Mouse (Mus musculus) adrenal gland, postnatal 36 days (tissue): ENCODE data around the gene Syt16. TPM values are rescaled to one million over a fixed set of nuclear protein-coding genes. Genes with fewer than 3 reads are reported as not detected.
A peak's percentile ranks its signal among the peaks of the same experiment; 100 is the strongest.

Experiments used
- DNase-seq, 2 experiments: peaks; one replicate each; pipeline ENCODE4 v3.0.0; 2021; ENCODE audit warnings: mixed read lengths in 1 of 2
- total RNA-seq, 2 experiments: library from RNA; stranded (reverse); gene quantifications; 2 replicates each; pipeline ENCODE4 v1.2.3; 2021

Syt16 gene
- total RNA-seq, 2 experiments from 2014 or later: 0.16 to 0.66 TPM

DNA sequence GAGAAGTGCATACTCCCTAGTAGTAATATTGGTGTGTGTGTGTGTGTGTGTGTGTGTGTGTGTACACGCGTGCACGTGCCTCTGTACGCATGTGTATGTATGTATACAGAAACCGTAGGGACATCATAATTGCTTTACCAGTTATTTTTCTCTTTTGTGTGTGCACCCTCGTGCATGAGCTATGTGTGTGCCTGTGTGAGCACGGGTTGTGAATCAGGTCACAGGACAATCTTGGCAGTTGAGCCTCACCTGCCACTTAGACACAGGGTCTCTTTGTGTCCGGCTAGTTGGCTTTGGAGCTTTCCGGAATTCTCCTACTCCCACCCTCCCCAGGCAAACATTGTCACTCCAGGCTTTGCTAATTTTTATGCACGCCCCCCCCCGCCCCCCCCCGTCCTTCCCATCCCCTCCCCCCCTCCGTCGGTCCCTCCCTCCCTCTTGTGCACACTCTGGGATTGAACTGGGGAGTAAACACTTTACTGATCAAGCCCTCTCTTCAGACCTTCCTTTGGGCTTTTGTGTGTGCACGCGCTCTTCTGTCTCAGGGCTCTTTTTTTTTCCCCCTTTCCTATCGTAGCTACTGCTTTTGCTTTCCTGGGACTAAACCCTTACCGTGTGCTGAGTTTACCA lies 319.0 kb downstream of the Syt16 start, which contains the start of gene Gm11042:
Gene Gm11042, minus strand, starts transcription at position 51 of the 630 bp plus-strand sequence.
- no peak for DNase-seq

DNA sequence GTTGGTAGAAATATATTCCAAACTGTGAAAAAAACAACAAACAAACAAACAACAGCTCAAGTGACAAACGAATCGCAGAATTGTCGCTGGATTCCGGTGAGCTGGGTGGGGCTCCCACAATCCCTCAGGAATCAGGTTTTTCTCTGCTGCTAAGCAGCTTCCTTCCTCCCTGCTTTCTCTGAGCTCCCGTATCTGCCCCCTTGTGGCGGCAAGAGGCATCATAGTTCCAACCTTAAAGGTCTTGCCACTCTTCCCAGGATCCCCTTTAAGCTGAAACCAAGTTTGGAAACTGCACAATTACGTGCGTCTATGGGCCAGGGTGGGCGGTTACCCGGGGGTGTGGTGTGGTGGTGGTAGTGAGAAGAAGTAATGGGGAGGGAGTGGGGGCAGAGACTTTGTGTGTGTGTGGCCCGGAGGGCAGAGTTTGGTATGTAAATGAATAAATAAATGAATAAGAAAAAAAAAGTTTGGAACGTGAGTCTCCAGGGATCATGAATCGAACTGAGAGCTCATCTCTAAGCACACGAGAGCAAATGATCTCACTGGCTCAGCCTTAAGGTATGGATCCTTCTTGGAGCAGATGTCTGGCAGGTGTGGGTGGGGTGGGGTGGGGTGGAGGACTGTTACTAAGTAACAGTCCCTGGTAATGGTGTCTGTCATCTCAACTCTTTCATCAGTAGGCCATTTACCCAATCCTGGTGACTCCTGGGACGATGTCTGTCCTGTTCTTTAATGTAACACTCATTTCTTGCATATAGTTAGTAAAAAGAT lies 319.7 kb downstream of the Syt16 start:
- peak; percentile 71 to 81 for DNase-seq

DNA sequence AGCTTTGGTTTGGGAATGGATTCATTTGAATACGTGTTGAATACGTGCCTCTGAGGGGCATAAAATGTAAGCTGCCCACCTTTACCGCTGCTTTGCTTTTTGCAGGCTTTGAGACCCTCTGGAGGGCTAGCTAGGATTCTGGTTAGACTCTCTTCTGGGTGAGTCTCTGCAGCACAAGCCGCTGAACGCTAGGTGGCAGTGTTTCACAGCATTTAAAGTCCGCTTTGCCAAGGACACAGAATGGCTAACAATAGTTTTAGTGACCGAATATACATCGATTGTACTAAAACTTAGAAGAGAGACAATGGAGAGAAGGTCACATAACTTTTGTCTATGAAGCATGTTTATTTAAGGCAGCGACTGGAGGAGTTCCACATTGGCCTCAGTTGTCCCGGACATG lies 322.9 kb downstream of the Syt16 start:
- peak; percentile 60 to 66 for DNase-seq

DNA sequence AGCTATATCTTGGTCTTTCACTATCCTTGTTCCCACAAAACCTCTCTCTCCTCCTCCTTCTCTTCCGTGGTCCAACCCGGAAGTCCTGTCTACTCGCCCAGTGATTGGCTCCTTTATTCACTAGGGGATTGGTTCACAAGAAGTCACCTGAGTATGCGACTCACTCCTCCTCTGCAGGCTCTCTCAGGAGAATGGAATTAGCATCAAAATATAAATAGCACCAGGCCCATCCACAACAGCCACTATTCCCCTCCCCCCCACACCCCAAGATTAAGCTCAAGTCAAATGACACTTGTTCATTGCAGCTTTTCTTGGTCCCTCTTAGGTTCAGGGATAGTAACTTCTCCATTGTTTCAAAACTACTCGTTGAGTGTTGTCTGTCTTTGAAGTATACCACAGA lies 324.5 kb downstream of the Syt16 start:
- no peak for DNase-seq

Other genes starting within 250 kb of the Syt16 start
- 10 to 100 TPM; 66.5 to 69.1 TPM for gene Hif1a, start 96.3 kb upstream of the Syt16 start, total RNA-seq
- gene Gm49321, start 60.0 kb upstream of the Syt16 start, total RNA-seq: 1 to 10 TPM; 5.7 to 8.5 TPM
- 10 to 100 TPM; 15.7 to 20.9 TPM for gene Snapc1, start 33.2 kb upstream of the Syt16 start, total RNA-seq